Mouse (Mus musculus) cerebellum, adult 9-11 months (tissue): ENCODE measurements around the gene Gm17521.
"Not testable (repeated sequence)": the region's sequence is repeated elsewhere in the genome, so short reads cannot be mapped to it uniquely, and the experiment has no call there.

Experiments
- DNase-seq: peaks from one replicate; pipeline ENCODE4 v3.0.0; 2022

The Gm17521 gene

DNA sequence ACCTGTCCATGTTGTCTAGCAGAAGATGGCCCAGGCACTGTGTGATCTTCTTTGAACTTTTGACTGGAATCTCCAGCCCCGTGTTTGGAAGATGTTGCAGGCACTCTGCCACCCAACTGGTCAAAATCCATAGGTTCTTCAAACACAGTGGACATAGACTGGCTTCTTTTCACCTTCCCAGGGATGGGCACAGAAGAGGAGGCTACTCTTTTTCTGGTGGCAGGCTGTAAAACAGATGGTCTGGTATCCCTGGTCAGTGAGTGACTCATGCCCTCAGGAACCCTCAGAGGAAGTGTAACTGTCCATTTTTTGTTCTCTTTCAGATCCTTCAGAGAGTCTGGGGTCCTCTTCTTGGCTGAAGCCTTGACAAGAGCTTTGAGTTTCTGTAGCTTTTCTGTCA lies at the start of gene Gm17521:
Gene Gm17521 (minus strand): TSS at position 101 of the 400 bp plus-strand sequence.
- not testable (repeated sequence) for DNase-seq

DNA sequence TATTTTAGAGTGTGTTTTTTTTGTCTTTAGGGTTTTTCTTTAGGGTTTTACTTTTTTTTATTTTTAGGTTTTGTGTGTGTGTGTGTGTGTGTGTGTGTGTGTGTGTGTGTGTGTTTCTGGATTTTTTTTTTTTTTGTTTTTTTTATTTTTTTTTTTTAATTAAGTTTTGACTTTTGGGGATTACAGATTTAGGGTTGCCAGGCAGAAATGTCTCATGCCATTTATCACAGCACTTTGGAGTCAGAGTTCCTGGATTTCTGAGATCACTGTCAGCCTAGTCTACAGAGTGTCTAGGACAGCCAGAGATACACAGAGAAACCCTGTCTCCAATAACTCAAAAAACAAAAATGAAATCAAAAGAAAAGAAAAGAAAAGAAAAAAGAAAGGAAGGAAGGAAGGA lies 14.5 kb upstream of the Gm17521 start:
- no peak for DNase-seq

DNA sequence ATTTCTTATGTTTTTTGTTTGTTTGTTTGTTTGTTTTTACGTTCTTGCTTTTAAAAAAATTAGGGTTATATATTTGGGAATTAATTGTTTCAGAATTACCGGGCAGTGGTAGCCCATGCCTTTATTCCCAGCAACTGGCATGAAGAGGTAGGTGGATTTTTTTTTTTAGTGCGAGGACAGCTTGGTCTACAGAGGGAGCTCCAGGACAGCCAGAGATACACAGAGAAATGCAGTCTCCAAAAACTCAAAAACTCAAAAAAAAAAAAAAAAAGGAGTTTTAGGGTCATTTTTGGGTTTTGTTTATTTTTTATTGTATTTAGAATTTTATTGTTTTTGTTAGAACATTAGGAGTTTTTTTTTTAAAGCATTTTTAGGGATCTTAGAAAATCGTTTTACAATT lies 14.0 kb upstream of the Gm17521 start:
- DNase-seq, result no peak
